Mouse (Mus musculus): ENCODE measurements at regions not wholly inside any gene's neighbourhood (a gene's known extent, or its start where the extent isn't known, plus 50 kb on each side); places are given as distances from the start of the nearest gene placed in this dataset.
"Not testable (repeated sequence)": the region's sequence is repeated elsewhere in the genome, so short reads cannot be mapped to it uniquely, and the experiment has no call there.

DNA sequence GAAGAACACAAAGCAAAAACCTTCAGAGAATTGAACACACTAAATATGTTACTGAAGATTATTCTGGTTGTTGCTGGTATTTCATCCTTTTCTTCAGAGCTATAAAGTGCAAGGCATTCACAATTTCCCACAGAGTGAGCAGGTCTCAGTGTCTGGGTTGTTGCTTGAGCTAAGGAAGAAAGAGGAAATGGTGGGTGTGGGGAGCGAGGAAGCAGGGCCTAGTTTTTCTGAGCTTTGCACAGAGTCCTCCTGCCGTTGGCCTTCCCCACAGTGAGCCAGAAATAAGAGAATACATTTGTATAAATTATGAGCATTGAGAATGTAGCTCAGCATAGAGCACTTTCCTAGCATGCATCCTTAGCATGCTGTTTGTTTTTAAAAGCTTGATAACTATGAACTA lies 120.8 kb upstream of the Tbl1xr1 start:
- no peak for ATAC-seq

DNA sequence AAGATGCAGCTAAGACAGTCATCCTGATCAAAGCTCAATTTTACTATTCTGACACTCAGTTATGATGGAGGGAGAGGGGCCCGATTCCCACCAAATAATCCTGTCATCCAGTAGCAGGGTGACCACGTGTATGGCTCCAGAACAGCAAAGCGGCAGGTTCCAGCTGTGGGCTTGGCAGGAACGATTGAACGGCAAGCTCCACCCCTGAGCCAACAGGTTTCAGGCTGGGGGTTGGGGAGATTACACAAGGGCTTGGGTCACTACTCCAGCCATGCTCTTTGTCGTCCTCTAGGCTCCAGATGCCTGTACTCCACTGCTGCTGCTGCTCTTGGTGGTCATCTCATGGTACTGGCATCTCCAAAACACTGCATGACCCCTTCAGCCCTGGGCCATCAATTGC lies 119.3 kb upstream of the Tbl1xr1 start:
- WGBS: 72% methylated on average over 6 of the region's 6 CpGs
- not testable (repeated sequence) for H3K4me3 ChIP-seq (replicated peaks; ENCODE audit: low read length); ATAC-seq; H3K9ac ChIP-seq (replicated peaks; ENCODE audit: low read depth, low read length); H3K36me3 ChIP-seq (ENCODE audit: control insufficient read depth, insufficient read depth); H3K4me1 ChIP-seq (replicated peaks; ENCODE audit: control insufficient read depth, insufficient read depth, low read length); H3K27me3 ChIP-seq (replicated peaks; ENCODE audit: control insufficient read depth, insufficient read depth, low read length); H3K27ac ChIP-seq (ENCODE audit: low read length); H3K4me2 ChIP-seq (ENCODE audit: low read length); H3K9me3 ChIP-seq (ENCODE audit: control insufficient read depth, low read length)

More for the DNA sequence above, 120.8 kb upstream of the Tbl1xr1 start:
- Histone ChIP-seq H3K27me3 (replicated peaks; ENCODE audit: control insufficient read depth, insufficient read depth, low read length) (no peaks in the 10 kb centered on the region), H3K36me3 (ENCODE audit: control insufficient read depth, insufficient read depth) (no peaks in the 10 kb centered on the region), H3K4me1 (replicated peaks; ENCODE audit: control insufficient read depth, insufficient read depth, low read length) (peaks cover 5% of the 10 kb centered on the region; the same call in 1 of the 2 replicates), H3K9ac (replicated peaks; ENCODE audit: low read depth, low read length) (no peak overlapping the region), H3K9me3 (ENCODE audit: control insufficient read depth, low read length) (no peaks in the 10 kb centered on the region), H3K4me3 (replicated peaks; ENCODE audit: low read length) (no peak overlapping the region), H3K27ac (ENCODE audit: low read length) (no peak overlapping the region), H3K4me2 (ENCODE audit: low read length) (no peak overlapping the region)
- WGBS: 63% methylated on average over 2 of the region's 2 CpGs

DNA sequence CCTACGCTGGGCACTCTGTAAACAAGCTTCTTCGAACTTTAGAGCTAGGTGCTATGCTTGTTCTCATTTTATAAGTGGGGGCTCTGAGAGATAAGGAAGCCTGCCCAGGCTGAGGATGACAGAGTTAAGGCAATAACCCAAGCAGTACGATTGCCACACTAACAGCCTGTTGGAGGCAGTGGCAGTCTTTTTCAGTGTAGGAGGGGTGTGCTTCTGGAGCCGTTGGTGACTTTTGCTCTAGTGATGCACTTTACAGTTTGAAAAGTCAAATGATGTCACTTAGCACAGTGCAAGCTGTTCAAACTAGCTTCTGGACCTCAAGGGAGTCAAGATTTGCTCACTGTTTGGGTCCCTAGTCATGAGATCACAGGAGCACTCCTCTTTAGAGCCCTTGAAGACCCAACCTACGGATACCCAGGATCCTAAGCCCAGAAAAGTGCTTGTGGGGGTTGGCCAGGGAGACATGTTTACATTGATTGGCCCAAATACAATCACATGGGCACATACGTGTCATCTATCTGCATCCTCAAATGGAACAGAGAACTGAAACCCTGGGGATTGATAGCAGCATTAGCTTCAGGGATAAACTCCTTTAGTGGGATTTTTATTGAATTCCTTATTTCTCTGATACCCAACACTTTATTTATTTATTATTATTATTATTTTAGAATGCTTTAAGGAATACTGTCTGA lies 117.7 kb upstream of the Tbl1xr1 start:
- Histone ChIP-seq H3K9me3 (ENCODE audit: control insufficient read depth, low read length) (no peaks in the 10 kb centered on the region), H3K4me1 (replicated peaks; ENCODE audit: control insufficient read depth, insufficient read depth, low read length) (peaks cover 6% of the 10 kb centered on the region; the same call in 1 of the 2 replicates), H3K27me3 (replicated peaks; ENCODE audit: control insufficient read depth, insufficient read depth, low read length) (no peaks in the 10 kb centered on the region), H3K36me3 (ENCODE audit: control insufficient read depth, insufficient read depth) (no peaks in the 10 kb centered on the region), H3K4me2 (ENCODE audit: low read length) (no peak overlapping the region), H3K9ac (replicated peaks; ENCODE audit: low read depth, low read length) (no peak overlapping the region), H3K4me3 (replicated peaks; ENCODE audit: low read length) (no peak overlapping the region), H3K27ac (ENCODE audit: low read length) (no peak overlapping the region)
- ATAC-seq: no peak
- WGBS: 95% methylated on average over 6 of the region's 6 CpGs

DNA sequence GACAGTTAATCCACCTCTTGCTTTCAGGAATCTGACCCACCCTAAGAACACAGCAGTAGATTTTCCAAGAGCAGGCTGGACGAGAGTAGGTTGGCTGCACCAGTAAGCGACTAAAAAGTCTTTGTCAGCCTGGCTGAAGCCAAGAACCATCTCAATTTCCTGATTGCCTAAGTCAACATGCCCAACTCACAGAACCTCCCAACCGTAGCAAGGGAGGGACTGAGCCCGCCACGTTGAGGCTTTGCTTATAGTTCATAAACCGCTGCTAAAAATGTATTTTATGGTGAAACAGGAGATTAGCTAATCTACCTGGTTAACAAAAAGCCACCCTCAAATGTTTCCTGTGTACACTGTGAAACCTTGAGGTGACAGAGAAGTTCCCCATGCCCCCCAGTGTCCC lies 115.4 kb upstream of the Tbl1xr1 start:
- H3K4me3 ChIP-seq (replicated peaks; ENCODE audit: low read length): no peak overlapping the region
- H3K9me3 ChIP-seq (ENCODE audit: control insufficient read depth, low read length): no peaks in the 10 kb centered on the region
- no peak overlapping the region for H3K4me2 ChIP-seq (ENCODE audit: low read length)
- peaks cover 6% of the 10 kb centered on the region; the same call in 1 of the 2 replicates for H3K4me1 ChIP-seq (replicated peaks; ENCODE audit: control insufficient read depth, insufficient read depth, low read length)
- no peak for ATAC-seq
- no peaks in the 10 kb centered on the region for H3K36me3 ChIP-seq (ENCODE audit: control insufficient read depth, insufficient read depth)
- no peaks in the 10 kb centered on the region for H3K27me3 ChIP-seq (replicated peaks; ENCODE audit: control insufficient read depth, insufficient read depth, low read length)
- WGBS: 90% methylated on average over 6 of the region's 6 CpGs
- no peak overlapping the region for H3K27ac ChIP-seq (ENCODE audit: low read length)
- H3K9ac ChIP-seq (replicated peaks; ENCODE audit: low read depth, low read length): no peak overlapping the region

DNA sequence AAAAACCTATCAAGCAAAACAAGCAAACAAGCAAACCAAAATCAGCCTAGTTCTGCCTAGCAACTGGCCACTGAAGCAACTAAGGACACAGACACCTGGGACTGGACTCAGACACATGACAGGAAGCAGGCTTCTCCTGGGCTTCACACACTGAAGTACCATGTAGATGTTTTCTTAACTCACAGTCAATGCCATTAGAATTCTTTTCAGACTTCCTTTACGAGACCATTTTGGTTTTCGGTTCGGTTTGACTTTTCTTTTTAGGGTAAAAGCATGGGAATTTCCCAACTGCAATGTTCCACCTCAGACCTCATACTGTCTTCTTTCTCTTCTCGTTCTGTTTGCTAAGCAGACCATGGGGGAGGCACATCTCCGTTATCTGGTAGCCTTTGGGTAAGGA lies 114.7 kb upstream of the Tbl1xr1 start:
- Histone ChIP-seq H3K4me3 (replicated peaks; ENCODE audit: low read length) (no peak overlapping the region), H3K9ac (replicated peaks; ENCODE audit: low read depth, low read length) (no peak overlapping the region)
- no peak for ATAC-seq

DNA sequence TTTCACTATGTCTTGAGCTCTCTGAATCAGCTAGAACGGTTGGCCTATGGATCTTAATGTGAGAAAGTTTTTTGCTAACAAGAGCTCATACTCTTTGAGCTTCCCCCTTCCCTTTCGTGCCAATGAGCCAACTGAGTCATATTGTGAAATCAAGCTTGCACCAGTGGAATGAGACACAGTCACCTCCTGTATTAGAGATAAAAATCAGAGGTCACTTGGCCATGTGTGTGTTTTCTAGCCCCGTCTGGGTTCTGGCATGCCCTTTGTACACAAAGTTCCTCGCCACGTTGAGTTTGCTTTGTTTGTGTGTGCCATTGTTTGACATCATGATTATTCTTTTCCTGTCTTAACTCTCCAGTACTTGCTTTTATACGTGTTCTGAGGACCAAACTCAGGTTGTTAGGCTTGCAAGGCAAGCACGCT lies 114.1 kb upstream of the Tbl1xr1 start:
- Histone ChIP-seq H3K4me2 (ENCODE audit: low read length) (no peak overlapping the region), H3K9me3 (ENCODE audit: control insufficient read depth, low read length) (no peaks in the 10 kb centered on the region), H3K9ac (replicated peaks; ENCODE audit: low read depth, low read length) (no peak overlapping the region), H3K4me3 (replicated peaks; ENCODE audit: low read length) (no peak overlapping the region), H3K27ac (ENCODE audit: low read length) (no peak overlapping the region), H3K36me3 (ENCODE audit: control insufficient read depth, insufficient read depth) (no peaks in the 10 kb centered on the region), H3K27me3 (replicated peaks; ENCODE audit: control insufficient read depth, insufficient read depth, low read length) (no peaks in the 10 kb centered on the region), H3K4me1 (replicated peaks; ENCODE audit: control insufficient read depth, insufficient read depth, low read length) (peaks cover 6% of the 10 kb centered on the region; the same call in 1 of the 2 replicates)
- ATAC-seq: no peak
- WGBS: 47% methylated on average over 7 of the region's 7 CpGs

More for the DNA sequence above, 114.7 kb upstream of the Tbl1xr1 start:
- H3K36me3 ChIP-seq (ENCODE audit: control insufficient read depth, insufficient read depth): no peaks in the 10 kb centered on the region
- H3K4me2 ChIP-seq (ENCODE audit: low read length): no peak overlapping the region
- no peaks in the 10 kb centered on the region for H3K27me3 ChIP-seq (replicated peaks; ENCODE audit: control insufficient read depth, insufficient read depth, low read length)
- no peak overlapping the region for H3K27ac ChIP-seq (ENCODE audit: low read length)
- H3K9me3 ChIP-seq (ENCODE audit: control insufficient read depth, low read length): no peaks in the 10 kb centered on the region
- peaks cover 6% of the 10 kb centered on the region; the same call in 1 of the 2 replicates for H3K4me1 ChIP-seq (replicated peaks; ENCODE audit: control insufficient read depth, insufficient read depth, low read length)
- 94% methylated on average over 5 of the region's 5 CpGs for WGBS

DNA sequence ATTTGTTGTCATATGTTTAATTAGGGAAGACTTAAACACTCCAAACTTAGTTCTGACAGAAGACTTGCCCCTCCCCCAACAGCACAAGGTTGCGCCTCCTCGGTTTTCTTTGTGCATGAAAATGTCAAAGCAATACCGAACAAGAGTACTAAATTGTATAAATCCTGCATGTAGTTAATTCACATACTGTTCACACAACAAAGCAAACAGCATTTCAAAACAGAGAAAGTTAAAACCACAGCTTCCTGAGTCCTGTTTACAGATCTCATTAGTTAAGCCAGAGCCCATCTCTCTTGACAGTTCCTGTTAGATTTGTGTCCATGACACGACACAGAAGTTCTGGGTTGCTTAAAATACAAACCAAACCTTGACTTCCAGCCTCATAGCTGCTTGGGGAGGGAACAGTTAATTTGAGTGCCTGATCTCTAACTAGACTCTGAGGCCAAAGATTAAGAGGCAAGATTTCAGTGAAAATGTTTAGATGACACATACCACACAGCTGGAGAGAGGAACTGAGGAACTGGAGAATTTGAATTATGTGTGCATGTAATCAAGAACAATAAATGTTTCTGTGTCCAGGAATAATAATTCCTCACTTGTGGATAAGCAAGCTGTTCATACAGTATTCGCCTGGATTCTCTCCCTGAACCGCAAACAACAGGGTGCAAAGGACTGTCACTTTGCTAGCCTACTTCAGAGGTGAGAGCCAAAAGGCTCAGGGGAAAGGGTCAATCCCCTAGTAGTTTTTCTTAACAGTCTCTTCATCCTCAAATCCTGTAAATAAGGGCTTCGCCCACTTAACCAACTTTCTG lies 113.3 kb upstream of the Tbl1xr1 start:
- ATAC-seq: no peak
- H3K9me3 ChIP-seq (ENCODE audit: control insufficient read depth, low read length): no peaks in the 10 kb centered on the region
- H3K4me3 ChIP-seq (replicated peaks; ENCODE audit: low read length): no peak overlapping the region
- no peak overlapping the region for H3K9ac ChIP-seq (replicated peaks; ENCODE audit: low read depth, low read length)
- WGBS: 29% methylated on average over 7 of the region's 7 CpGs
- H3K4me2 ChIP-seq (ENCODE audit: low read length): no peak overlapping the region
- peaks cover 6% of the 10 kb centered on the region; the same call in 1 of the 2 replicates for H3K4me1 ChIP-seq (replicated peaks; ENCODE audit: control insufficient read depth, insufficient read depth, low read length)
- H3K36me3 ChIP-seq (ENCODE audit: control insufficient read depth, insufficient read depth): no peaks in the 10 kb centered on the region
- no peaks in the 10 kb centered on the region for H3K27me3 ChIP-seq (replicated peaks; ENCODE audit: control insufficient read depth, insufficient read depth, low read length)
- no peak overlapping the region for H3K27ac ChIP-seq (ENCODE audit: low read length)

DNA sequence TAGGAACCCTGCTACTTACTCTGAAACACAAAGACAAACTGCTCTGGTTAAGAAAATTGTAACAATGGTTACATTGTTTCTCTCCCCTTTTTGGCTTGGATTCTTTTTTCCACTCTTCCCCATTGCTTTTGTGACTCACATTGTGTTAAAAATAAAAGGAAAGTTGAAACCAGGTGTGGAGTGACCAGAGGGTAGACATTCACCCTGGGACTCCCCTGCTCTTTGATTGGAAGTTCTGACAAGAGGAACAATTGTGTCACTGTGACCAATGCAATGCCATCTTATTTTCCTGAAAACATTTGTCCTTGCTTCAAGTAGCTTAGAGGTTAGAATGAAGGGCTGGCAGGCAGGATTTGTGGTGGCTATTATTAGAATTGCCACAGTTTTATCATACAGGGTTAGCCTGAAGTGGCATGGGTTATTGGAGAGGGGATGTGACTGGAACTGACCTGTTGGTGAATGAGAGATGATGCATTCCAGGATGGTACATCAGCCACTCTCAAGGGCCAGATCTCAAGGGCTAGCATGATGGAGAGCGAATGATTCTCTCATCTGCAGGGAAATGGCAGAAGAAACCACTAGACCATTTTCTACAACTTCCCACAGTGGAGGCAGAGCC lies 112.6 kb upstream of the Tbl1xr1 start:
- no peaks in the 10 kb centered on the region for H3K27me3 ChIP-seq (replicated peaks; ENCODE audit: control insufficient read depth, insufficient read depth, low read length)
- H3K4me3 ChIP-seq (replicated peaks; ENCODE audit: low read length): no peak overlapping the region
- no peak overlapping the region for H3K9ac ChIP-seq (replicated peaks; ENCODE audit: low read depth, low read length)
- H3K36me3 ChIP-seq (ENCODE audit: control insufficient read depth, insufficient read depth): no peaks in the 10 kb centered on the region
- H3K4me1 ChIP-seq (replicated peaks; ENCODE audit: control insufficient read depth, insufficient read depth, low read length): peaks cover 6% of the 10 kb centered on the region; the same call in 1 of the 2 replicates
- H3K27ac ChIP-seq (ENCODE audit: low read length): no peak overlapping the region
- ATAC-seq: no peak
- no peak overlapping the region for H3K4me2 ChIP-seq (ENCODE audit: low read length)
- WGBS: 90% methylated on average over 1 of the region's 1 CpGs
- no peaks in the 10 kb centered on the region for H3K9me3 ChIP-seq (ENCODE audit: control insufficient read depth, low read length)

DNA sequence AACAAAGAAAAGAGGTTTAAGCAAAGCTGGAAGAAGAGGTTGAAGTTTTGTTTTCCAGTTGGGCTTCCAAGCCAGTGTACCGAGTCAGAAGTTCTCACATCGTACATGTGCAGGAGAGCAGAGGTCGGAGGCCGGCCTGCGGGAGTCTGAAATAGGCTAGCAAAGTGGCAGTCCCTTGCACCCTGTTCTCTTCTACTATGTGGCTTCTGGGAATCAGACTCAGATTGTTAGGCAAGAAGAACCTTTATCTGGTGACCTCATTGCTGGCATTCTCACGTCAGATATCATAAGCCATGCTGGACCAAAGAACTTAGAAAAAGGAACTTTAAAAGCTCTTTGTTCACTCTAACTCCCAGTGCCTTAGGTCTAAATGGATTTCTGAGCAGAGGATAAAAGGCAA lies 112.0 kb upstream of the Tbl1xr1 start:
- Histone ChIP-seq H3K27me3 (replicated peaks; ENCODE audit: control insufficient read depth, insufficient read depth, low read length) (no peaks in the 10 kb centered on the region), H3K4me1 (replicated peaks; ENCODE audit: control insufficient read depth, insufficient read depth, low read length) (peaks cover 6% of the 10 kb centered on the region; the same call in 1 of the 2 replicates), H3K4me3 (replicated peaks; ENCODE audit: low read length) (no peak overlapping the region), H3K9ac (replicated peaks; ENCODE audit: low read depth, low read length) (no peak overlapping the region), H3K9me3 (ENCODE audit: control insufficient read depth, low read length) (no peaks in the 10 kb centered on the region), H3K27ac (ENCODE audit: low read length) (no peak overlapping the region), H3K36me3 (ENCODE audit: control insufficient read depth, insufficient read depth) (no peaks in the 10 kb centered on the region), H3K4me2 (ENCODE audit: low read length) (no peak overlapping the region)
- 90% methylated on average over 6 of the region's 6 CpGs for WGBS
- no peak for ATAC-seq
